Mouse (Mus musculus): ENCODE data around the gene Slc22a17. TPM values are rescaled to one million over a fixed set of nuclear protein-coding genes. Genes with fewer than 3 reads are reported as not detected.

The Slc22a17 gene
- polyA plus RNA-seq, 1 experiment = 15.2 TPM

DNA sequence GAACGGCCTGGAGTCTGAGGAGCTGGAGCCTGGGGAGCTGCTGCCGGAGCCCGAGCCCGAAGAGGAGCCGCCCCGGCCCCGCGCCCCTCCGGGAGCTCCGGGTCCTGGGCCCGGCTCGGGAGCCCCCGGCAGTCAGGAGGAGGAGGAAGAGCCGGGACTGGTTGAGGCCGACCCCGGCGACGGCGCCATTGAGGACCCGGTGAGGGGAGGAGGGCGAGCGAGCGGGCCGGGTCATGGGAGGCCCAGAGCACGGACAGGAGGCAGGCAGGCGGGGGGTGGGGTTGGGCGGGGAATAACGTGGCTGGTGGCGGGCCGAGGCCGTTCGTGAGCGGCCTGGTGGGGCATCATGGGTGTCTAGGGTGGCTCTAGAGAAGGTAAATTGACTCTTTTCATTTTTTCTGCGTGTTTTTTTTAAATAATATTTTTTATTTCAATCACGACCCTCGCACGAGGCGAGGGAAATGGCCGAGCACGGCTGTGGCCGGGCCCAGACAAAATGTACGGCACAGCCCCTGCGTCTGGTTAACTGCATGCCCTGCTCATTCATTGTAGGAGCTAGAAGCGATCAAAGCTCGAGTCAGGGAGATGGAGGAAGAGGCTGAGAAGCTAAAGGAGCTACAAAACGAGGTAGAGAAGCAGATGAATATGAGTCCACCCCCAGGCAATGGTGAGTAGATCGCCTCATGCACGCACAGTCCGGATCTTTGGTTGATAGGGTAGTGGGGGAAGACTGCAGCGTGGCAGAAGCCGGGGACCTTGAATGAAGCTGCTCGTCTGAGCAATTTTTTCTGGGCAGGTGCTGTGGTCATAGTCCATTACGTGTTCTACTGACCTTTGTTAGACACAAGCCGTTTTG, 18.4 kb downstream of the Slc22a17 start:
- peak overlapping the region; percentile 50 for H3K27ac ChIP-seq (ENCODE audit: insufficient read depth, low read depth, low read length)
- 1% methylated on average over 54 of the region's 54 CpGs for WGBS

GRCm38 (mm10) chr14:54893651-54894181, 19.2 kb downstream of the Slc22a17 start:
- no peak for TF ChIP-seq CTCF (IDR thresholded peaks at IDR 0.05; ENCODE audit: extremely low read depth, insufficient read length, insufficient replicate concordance, low read depth, low read length)
- peak; percentile 61; the same call in 1 of the 2 replicates for TF ChIP-seq POLR2A (IDR thresholded peaks at IDR 0.05; ENCODE audit: low read depth, low read length)
- Histone ChIP-seq H3K27me3 (ENCODE audit: control insufficient read depth, insufficient read depth, low read length) (no peaks in the 10 kb centered on the region), H3K4me1 (ENCODE audit: control insufficient read depth, insufficient read depth, insufficient read length, low read length) (peaks cover 2% of the 10 kb centered on the region; the same call in 1 of the 2 replicates), H3K4me3 (ENCODE audit: low read depth, low read length) (peak overlapping the region; percentile 91), H3K27ac (ENCODE audit: insufficient read depth, low read depth, low read length) (peak overlapping the region; percentile 35; the same call in 1 of the 2 replicates), H3K36me3 (ENCODE audit: control insufficient read depth, insufficient read depth, low read length) (peaks cover 22% of the 10 kb centered on the region)
- under 1% methylated on average over 38 of the region's 38 CpGs for WGBS

More for the DNA sequence above, 18.4 kb downstream of the Slc22a17 start:
- H3K36me3 ChIP-seq (ENCODE audit: control insufficient read depth, insufficient read depth, low read length) = peaks cover 22% of the 10 kb centered on the region
- peak overlapping the region; percentile 91 for H3K4me3 ChIP-seq (ENCODE audit: low read depth, low read length)
- H3K27me3 ChIP-seq (ENCODE audit: control insufficient read depth, insufficient read depth, low read length) = no peaks in the 10 kb centered on the region
- H3K4me1 ChIP-seq (ENCODE audit: control insufficient read depth, insufficient read depth, insufficient read length, low read length) = peaks cover 2% of the 10 kb centered on the region; the same call in 1 of the 2 replicates
- TF ChIP-seq POLR2A (IDR thresholded peaks at IDR 0.05; ENCODE audit: low read depth, low read length) = no peak
- no peak for TF ChIP-seq CTCF (IDR thresholded peaks at IDR 0.05; ENCODE audit: extremely low read depth, insufficient read length, insufficient replicate concordance, low read depth, low read length)

DNA sequence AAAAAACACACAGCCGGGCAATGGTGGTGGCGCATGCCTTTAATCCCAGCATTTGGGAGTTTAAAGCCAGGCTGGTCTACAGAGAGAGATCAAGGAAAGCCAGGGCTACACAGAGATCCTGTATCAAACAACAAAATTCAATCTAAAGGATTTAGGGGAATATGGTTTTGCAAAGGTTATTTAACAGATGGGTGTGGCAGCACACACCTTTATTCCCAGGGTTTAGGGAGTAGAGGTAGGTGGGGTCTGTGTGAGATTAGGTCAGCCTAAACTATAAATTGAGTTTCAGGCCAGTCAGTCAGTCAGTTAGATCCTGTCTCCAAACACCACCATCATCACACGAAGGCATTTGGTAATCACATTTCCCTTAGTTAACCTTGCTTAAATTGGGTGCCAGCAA, 20.7 kb downstream of the Slc22a17 start, which contains the start of gene Pabpn1:
Gene Pabpn1, plus strand, starts transcription at position 301 of the 400 bp plus-strand sequence.
- Histone ChIP-seq H3K4me1 (ENCODE audit: control insufficient read depth, insufficient read depth, insufficient read length, low read length) (peaks cover 2% of the 10 kb centered on the region; the same call in 1 of the 2 replicates), H3K4me3 (ENCODE audit: low read depth, low read length) (no peak within 1 kb of the TSS), H3K27me3 (ENCODE audit: control insufficient read depth, insufficient read depth, low read length) (no peaks in the 10 kb centered on the region), H3K27ac (ENCODE audit: insufficient read depth, low read depth, low read length) (peak within 1 kb of the TSS; percentile 35; the same call in 1 of the 2 replicates), H3K36me3 (ENCODE audit: control insufficient read depth, insufficient read depth, low read length) (peaks cover 11% of the 10 kb centered on the region)
- TF ChIP-seq CTCF (IDR thresholded peaks at IDR 0.05; ENCODE audit: extremely low read depth, insufficient read length, insufficient replicate concordance, low read depth, low read length) (no peak), POLR2A (IDR thresholded peaks at IDR 0.05; ENCODE audit: low read depth, low read length) (no peak)
- 93% methylated on average over 3 of the region's 3 CpGs for WGBS

- WGBS = 91% methylated on average over 11 of the region's 11 CpGs
- Histone ChIP-seq H3K4me3 (ENCODE audit: low read depth, low read length) (no peak overlapping the region), H3K36me3 (ENCODE audit: control insufficient read depth, insufficient read depth, low read length) (peaks cover 7% of the 10 kb centered on the region; the same call in 1 of the 2 replicates), H3K27ac (ENCODE audit: insufficient read depth, low read depth, low read length) (no peak overlapping the region), H3K27me3 (ENCODE audit: control insufficient read depth, insufficient read depth, low read length) (no peaks in the 10 kb centered on the region), H3K4me1 (ENCODE audit: control insufficient read depth, insufficient read depth, insufficient read length, low read length) (peaks cover 11% of the 10 kb centered on the region)
- TF ChIP-seq POLR2A (IDR thresholded peaks at IDR 0.05; ENCODE audit: low read depth, low read length) = no peak
- no peak for TF ChIP-seq CTCF (IDR thresholded peaks at IDR 0.05; ENCODE audit: extremely low read depth, insufficient read length, insufficient replicate concordance, low read depth, low read length)
These were observed 27.6 kb downstream of the Slc22a17 start for GRCm38 (mm10) chr14:54885309-54885708.

DNA sequence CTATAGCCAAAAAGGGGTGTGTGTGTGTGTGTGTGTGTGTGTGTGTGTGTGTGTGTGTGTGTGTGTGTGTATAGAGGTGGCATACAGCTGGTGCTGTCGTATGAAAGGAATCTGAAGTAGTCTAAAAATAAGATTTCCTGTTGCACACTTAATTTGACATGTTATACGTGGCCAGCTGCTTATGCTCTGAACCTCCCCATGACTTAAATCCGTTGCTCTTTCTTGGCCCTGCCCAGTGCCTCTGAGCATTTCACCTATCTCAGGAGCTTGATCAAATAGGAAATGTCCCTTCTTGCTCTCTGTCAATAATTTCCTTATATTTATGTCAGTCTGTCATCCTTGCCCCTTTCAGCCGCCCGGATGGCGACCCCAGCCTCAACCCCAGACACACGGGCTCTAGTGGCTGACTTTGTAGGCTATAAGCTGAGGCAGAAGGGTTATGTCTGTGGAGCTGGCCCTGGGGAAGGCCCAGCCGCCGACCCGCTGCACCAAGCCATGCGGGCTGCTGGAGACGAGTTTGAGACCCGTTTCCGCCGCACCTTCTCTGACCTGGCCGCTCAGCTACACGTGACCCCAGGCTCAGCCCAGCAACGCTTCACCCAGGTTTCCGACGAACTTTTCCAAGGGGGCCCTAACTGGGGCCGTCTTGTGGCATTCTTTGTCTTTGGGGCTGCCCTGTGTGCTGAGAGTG, 28.8 kb downstream of the Slc22a17 start:
- Histone ChIP-seq H3K27me3 (ENCODE audit: control insufficient read depth, insufficient read depth, low read length) (no peaks in the 10 kb centered on the region), H3K27ac (ENCODE audit: insufficient read depth, low read depth, low read length) (peak overlapping the region; percentile 70), H3K36me3 (ENCODE audit: control insufficient read depth, insufficient read depth, low read length) (peaks cover 7% of the 10 kb centered on the region; the same call in 1 of the 2 replicates), H3K4me1 (ENCODE audit: control insufficient read depth, insufficient read depth, insufficient read length, low read length) (peaks cover 11% of the 10 kb centered on the region), H3K4me3 (ENCODE audit: low read depth, low read length) (peak overlapping the region; percentile 83)
- WGBS = 32% methylated on average over 21 of the region's 21 CpGs
- TF ChIP-seq CTCF (IDR thresholded peaks at IDR 0.05; ENCODE audit: extremely low read depth, insufficient read length, insufficient replicate concordance, low read depth, low read length) (no peak), POLR2A (IDR thresholded peaks at IDR 0.05; ENCODE audit: low read depth, low read length) (0 out of 2 replicates have a peak, but pooled peaks have one; percentile 7)

DNA sequence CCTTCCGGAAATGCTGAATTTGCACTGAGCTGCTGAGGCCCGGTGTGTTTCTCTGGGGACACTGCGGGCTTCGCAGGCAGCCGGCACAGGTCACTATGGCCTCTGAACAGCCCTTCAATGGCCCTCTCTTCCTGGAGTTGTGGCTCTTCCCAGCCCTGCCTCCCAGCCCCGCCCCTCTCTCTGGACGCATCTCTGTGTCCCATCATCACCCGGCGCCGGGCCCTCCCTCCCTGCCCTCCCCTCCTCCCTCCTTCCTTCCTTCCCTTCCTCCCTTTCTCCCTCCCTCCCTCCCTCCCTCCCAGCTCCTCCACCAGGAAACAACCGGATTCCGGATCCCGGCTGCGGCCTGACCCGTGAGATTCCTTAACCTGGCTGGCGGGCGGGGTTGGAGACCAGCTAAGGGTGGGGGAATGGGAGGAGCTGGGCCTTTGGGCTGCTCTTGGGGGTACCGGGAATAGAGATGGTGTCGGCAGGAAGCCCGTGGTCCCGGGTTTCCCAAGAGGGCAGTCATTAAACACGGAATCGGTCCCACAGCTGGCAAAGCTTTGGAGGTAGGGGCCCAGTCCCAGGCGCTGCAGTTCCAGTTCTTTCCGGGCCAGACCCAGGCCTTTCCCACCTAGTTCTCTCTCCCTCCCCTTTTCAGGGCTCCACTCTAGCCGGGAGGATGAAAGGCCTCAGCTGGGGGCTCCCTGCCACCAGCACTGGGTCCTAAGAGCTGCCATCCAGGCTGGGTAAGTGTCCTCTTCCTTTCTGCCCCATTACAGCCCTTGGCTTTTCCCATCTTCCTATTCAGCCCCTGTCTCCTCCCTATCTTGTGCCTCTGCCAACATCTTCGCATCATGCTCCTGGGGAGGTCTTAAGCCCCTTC, 29.5 kb downstream of the Slc22a17 start, which contains the start of the genes Bcl2l2 and Gm20521:
Gene Bcl2l2, plus strand, starts transcription at position 224 of the 868 bp plus-strand sequence.
Gene Gm20521, plus strand, starts transcription at position 288 of the 868 bp plus-strand sequence.
- WGBS = 2% methylated on average over 27 of the region's 27 CpGs
- no peaks in the 10 kb centered on the region for H3K27me3 ChIP-seq (ENCODE audit: control insufficient read depth, insufficient read depth, low read length)
- peaks cover 11% of the 10 kb centered on the region for H3K4me1 ChIP-seq (ENCODE audit: control insufficient read depth, insufficient read depth, insufficient read length, low read length)
- peak within 1 kb of the TSS; percentile 83 for H3K4me3 ChIP-seq (ENCODE audit: low read depth, low read length)
- TF ChIP-seq POLR2A (IDR thresholded peaks at IDR 0.05; ENCODE audit: low read depth, low read length) (peak; percentile 98), CTCF (IDR thresholded peaks at IDR 0.05; ENCODE audit: extremely low read depth, insufficient read length, insufficient replicate concordance, low read depth, low read length) (no peak)
- H3K36me3 ChIP-seq (ENCODE audit: control insufficient read depth, insufficient read depth, low read length) = peaks cover 7% of the 10 kb centered on the region; the same call in 1 of the 2 replicates
- peak within 1 kb of the TSS; percentile 91 for H3K27ac ChIP-seq (ENCODE audit: insufficient read depth, low read depth, low read length)
